Mouse (Mus musculus): ENCODE results near the gene Il1b.

GRCm38 (mm10) chr2:129360197-129360596 lies 10.7 kb downstream of the Il1b start:
- TF ChIP-seq POLR2A (IDR thresholded peaks at IDR 0.05; ENCODE audit: low read depth, low read length) (no peak), CTCF (conservative IDR thresholded peaks at IDR 0.05; ENCODE audit: insufficient read depth, insufficient read length, low read depth, low read length) (no peak)

All from kidney, adult 2 months (tissue).